Mouse (Mus musculus) lung, postnatal 36 days (tissue): ENCODE measurements at regions not wholly inside any gene's neighbourhood (a gene's known extent, or its start where the extent isn't known, plus 50 kb on each side); places are given as distances from the start of the nearest gene placed in this dataset.

Experiments used
- DNase-seq: peaks from one replicate; pipeline ENCODE4 v3.0.0; 2022; ENCODE audit warnings: mixed read lengths

DNA sequence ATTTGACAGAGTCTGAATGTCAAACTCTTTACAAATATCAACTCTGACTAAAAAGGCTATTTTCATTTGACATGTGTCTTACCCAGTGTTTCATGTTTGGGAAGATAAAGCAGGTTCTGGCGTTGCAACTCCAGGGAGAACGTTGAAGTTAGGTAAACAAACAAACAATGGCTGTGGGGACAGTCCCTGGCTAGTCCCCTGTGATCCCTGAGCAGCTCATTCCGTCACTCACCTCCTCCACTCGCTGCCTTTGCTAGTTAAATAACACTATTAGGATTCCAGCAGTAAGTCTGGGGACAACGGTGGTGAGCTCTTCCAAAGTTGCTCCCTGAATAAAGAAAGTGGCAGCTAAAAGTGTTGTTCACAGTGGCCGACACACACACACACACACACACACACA is 227.8 kb upstream of the Prox1 start:
- no peak for DNase-seq

DNA sequence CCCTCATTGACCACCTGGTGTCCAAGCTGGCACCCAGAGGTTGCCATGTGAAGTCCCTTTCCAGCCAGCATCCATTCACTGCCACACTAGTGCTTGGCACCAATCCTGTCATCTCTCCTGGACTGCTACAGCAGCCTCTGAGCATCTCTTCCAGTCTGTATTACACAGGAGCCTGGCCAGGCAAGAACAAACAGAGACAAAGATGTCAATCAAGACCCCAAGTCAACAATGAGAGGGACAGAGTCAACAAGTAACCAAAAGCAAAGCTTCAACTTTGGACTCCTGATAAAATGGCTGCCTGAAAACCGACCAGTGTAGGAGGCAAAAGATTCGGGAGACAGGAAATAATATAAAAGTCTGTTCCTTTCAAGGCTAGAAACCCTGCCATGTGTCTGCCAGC is 227.3 kb upstream of the Prox1 start:
- no peak for DNase-seq

DNA sequence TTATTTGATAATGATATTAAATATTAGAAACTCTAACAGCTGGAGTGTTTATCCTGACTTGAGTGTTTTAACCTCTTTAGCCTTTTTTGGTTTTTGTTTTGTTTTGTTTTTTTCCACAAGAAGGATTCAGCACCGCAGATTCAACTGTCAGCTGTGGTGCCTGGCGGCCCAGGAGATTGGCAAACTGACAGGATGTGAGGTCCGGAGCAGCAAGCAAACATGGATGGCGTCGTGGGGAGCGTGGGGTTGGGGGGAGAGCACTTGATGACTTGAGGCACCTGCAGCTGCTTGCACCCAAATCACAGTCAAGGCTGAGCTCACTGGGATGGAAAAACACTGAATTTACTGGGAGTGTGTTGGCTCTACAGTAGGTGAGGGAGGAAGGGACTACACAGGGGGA is 222.5 kb upstream of the Prox1 start:
- DNase-seq = no peak

DNA sequence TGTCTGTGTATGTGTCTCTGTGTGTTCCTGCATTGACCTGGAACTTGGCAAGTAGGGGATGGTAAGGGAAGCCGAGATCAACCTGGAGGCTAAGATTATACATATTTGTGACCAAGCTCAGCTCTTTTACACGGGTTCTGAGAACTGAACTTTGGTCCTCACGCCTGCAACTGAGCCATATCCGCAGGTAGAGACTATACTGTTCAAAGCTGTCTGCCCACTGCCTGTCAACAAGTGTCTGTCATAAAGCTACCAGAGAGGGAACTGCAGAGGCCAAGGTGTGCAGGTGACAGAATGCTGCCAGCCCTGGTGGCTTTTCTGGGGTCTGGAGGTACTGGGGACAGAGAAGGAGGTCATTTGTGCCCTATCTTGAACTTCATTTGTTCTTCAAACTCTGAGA is 218.3 kb upstream of the Prox1 start:
- DNase-seq = no peak

DNA sequence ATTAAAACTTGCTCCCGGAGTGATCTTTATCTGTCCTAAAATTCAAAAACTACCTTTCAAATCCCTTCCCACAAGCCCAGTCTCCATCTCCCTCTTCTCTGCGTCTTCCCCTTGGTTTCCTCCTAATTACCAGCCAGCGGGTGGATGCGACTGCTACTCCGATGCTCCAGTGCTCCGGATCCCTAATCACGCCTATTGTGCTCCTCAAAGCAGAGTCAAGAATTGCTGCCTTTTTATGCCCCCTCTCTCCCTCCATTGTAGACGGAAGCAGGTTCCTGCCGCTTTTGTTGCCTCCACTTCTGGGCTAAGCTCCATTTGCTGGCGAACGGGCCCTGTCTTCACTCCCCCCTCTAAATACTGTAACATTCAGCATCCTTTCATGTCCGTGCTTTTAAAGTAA is 214.0 kb upstream of the Prox1 start:
- DNase-seq = no peak

DNA sequence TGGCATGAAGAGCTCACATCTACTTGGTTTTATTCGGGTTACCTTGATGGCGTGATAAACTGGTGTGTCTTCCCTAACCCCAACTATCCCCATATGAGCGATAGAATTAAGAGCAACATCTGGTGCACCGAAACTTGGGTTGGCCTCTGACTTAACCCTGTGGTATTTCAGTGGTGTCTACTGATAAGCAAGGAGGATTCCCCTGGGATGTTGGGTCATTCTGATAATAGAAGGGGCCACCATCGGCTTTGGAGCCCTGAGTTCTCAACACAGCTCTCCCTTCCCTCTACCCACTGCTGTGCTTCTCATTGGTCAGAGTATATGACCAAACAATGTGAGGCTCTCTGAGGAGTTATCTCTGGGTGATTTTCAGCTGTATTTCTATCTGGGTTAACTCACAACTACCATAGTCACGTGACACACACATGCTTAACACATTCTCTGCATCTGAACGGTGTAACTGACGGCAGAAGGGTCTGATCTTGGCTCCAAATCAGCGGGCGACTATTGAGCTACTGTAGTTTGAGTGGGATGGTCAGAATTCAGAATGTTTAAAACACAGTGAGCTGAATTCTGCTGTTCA is 212.8 kb upstream of the Prox1 start:
- no peak for DNase-seq

DNA sequence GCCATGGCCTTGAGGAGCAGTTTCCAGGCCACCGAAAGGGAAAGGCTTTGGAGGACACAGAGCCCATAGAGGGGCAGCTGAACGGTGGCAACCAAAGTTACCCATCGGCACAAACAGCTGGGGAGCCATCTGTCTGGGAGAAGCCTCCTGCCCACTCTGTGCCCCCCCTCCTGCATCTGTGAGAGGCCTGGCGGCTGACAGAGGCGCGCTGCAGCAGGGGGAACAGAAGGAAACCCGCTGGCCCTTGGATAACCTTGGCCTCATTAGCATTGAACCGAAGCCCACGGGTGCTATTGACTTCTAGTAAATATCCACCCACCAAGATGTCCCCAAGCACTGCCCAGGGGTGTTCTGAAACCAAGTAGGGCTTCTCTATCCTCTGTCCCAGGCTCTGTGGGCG is 209.6 kb upstream of the Prox1 start:
- DNase-seq = no peak

DNA sequence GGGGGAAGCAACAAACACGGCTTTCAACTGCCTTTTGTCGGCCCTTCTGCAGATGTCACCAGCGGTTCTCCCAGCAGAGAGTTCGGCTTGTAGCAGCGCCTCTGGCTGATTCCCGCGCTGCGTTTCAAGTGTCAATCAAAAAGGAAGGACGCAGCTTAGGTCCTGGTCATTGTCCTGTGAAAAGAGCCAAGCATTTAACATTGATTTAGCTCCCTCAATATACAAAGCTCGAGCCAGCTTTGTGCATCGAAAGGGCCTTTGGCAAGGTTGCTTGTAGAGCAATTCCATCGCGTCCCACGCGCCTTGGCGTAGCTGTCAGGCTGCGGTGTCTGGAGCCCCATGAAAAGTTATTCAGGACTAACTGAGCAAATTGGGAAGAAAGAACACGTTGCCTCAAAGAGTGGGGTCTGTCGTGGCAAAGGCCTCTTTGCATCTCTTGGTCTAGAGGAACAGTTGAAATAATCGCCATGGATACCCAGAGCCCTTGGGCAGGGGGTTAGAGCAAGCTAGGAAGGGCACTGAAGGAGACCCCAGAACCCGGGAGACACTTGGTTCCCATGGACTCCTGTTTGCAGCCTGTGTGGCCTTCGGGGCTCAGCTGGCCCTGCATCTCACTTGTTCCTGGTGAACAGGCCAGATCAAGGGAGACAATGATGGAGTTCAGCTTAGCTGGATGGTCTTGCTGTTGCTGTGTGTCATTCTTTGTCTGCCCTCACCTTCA is 204.8 kb upstream of the Prox1 start:
- DNase-seq = no peak

DNA sequence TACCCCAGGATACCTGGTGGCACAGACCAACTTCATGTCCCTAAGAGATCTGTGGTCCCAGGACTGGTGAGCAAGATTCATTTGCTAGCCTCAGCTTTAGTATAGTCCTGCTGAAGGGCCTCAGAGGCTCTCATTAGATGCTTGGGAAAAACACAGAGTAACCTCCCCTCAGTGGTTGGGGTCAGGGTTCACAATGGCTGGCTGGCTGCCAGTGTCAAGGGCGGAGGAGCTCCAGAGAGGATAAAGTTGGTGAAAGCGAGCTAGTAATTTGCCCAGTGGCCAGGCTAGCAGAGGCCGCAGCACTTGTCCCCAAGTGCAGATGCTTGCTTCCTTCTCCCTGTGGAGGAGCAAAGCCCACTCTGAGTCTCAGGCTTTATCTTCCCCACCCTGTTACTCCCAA is 203.8 kb upstream of the Prox1 start:
- DNase-seq = no peak

DNA sequence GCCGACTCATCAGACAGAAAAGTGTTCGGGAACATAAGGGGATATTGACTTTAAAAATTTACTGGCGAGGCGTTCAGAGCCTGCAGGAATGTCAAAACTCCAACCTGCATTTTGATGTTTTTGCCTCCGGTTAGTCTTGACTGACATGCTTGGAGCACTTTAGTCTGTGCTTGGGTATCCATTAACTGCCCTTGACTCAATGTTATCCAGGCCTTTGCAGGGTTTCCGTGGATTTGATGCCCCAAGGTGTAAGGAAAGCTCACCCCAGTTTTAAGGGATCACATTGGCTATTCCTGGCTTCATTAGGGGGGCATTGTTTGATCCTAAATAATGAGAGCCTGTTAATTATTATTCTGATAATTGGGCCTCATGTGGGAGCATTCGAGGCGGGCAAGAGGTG is 196.1 kb upstream of the Prox1 start:
- no peak for DNase-seq

DNA sequence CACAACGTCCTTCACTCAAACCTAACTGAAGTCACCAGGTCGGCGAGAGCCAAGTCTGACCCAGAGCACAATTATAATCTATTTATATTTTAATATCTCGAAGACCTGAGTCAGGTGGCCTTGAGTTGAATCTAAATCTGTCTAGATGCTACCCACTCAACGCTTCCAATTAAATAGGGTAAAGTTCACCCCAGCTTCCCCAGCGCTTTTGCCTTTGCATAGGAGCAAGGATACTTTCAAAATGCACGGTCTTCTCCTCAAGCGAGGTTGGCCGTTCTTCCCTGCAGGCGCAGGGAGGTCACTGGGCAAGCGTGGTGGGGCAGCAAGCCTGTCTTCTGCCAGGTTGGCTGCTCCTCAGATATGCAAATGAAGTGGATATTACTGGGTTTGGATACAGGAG is 194.6 kb upstream of the Prox1 start:
- DNase-seq = no peak

DNA sequence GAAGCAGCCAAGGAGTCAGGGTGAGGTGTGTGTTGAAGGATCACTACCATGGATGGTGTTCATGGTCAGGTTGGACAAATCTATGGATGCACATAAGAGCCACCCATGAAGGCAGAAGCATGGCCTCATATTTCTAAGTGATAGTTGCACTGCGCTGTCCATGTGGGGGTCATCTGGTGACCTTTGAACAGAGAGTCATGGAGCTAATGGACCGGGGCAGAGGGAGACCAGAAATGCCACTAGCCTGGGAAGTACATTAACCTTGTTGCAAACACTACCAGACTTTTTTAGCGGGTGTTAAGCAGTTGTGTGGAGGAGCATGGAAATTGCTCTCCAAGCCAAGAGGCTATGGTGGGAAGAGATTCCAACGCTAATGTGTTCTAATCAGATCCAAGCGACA is 190.1 kb upstream of the Prox1 start:
- DNase-seq = no peak

DNA sequence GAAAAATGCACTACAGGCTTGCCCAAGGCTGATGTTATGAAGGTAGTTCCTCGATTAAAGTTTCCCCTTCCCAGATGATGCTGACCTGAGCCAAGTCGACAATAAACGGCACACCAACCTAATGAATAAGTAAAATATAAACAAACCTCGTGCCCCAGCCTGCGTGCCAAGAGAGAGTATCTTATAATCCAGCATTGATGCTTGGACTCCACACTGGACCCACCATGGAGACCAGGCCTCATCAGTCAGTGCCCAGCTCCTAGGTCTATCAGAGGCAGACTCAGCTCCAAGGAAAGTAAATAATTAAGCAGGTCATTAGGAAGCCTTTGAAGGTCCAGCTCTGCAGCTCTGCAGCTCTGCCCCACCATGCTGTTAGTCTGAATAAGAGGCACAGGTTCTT is 187.3 kb upstream of the Prox1 start:
- DNase-seq = no peak

DNA sequence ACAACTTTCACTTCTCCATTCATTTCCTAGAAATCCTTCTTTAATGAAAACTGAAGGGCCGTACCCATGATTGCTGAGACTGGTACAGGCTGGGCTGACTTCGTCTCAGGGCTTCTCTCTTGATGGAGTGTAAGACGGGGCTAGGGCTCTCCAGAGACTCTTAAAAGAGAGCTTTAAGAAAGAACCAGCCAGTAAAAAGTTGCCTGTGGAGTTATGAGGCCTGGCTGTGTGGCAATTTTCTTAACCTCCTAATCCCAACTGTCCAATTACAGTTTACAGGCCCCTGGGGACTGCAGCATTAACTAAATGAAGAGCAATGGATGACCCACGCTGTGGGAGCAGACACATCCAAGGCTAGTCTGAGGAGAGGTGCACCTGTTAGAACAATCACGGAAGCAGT is 177.1 kb upstream of the Prox1 start:
- no peak for DNase-seq

DNA sequence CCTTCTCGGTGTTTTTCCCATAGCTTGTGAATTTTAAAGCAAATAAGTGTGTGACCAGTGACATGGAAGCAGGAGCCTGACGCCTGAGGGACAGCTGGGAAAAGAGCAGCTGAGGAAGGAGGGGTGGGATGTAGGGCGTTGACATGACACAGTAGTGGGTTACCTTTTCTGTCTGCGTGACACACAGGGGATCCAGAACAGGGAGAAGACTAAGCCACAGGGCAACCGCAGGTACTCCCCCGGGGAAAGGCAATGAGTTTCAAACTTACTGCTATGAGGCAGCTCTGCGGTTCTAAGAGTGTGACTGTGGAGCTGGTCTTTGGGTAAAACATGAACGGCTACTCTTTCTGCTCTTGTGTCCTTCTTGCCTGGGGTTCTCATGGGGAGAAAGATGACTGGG is 170.2 kb upstream of the Prox1 start:
- no peak for DNase-seq

DNA sequence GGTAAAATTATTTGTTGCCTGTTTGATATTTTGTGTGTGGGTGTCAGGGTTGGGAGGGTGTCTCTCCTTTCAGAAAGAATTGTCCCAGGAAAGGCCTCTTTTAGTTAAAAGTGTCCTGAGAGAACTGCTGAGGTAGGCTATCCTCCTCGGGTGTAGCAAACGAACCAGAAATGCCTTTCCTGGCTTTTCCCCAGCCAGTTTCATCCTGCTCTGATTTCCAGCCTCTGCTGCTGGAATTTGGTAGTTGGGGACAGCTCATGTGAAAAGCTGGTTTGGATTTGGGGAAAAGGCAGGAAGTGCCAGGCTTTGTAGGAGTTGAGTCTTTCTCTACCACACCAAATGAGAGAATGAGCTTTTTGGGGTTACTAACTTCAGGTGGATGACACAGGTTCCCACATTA is 164.0 kb upstream of the Prox1 start:
- no peak for DNase-seq

DNA sequence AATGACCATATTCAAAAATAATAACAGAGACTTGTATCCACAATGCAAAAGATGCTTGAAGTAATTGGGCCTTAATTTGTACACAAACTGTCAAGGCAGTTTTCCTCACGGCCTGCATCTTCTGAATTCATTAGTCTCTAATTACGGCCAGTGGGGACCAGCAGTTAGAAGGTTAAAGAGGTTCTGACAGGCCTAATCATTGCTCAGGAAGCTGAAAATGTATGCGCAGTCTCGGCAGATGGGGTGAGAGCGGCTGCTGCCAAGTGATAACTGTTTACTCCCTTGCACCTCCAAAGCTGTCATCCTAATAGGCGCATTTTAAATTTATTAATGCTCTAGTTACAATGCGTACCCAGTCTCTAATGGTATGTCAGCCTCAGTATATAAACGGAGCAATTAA is 163.5 kb upstream of the Prox1 start:
- no peak for DNase-seq

DNA sequence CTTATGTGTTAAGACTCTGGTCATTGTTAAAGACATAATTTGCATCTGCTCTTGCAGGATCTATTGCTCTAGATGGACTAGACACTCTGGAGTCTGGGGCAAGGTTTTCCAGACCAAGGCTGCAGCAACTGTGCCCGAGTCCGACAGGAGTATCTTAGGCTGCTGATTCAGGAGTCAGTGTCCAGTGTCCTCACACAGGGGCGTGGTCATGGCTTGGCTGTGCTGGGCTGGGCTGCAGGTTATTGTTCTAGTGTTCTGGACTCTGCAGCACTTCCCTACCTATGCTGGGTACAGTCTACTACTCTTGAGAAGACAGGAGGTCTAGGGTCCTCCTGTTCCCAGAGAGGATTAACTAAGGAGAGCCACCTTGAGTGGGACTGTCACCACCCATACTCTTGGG is 161.5 kb upstream of the Prox1 start:
- DNase-seq = no peak

DNA sequence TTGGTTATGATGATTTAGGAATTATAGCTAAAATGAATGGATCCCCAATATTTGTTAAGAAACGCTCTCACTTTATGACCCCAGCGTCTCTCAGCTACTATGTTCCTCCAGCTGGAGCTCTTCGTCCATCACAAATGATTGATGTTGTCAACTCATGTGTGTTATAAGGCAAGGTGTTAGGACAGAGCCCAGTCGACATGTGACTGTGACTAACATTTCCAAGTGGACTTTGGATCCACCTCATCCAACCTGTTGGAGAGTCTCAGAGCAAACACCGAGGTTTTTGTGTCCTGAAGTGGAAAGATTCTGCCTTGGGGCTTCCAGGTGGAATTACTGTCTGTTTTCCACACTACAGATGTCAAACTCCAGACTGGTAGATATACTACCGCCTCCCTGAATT is 154.0 kb upstream of the Prox1 start:
- no peak for DNase-seq

DNA sequence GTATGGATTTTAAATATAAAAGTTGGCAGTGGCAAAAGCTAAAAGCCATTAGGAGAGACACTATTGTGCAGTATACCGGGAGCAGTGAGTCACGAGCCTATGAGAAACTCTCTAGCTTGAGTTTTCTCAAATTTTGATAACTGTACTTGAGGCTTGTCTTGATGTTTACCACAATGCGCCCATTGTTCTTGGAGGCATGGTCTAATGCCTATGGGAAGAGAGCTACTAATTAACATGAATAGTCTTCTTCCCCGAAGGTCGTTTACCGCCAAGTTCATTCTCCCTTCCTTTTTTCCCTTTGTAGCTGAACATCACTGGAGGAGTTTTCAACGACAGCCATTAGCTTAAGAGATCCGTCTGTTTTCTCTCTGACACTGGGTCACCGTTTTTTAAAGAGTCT is 153.2 kb upstream of the Prox1 start:
- no peak for DNase-seq

DNA sequence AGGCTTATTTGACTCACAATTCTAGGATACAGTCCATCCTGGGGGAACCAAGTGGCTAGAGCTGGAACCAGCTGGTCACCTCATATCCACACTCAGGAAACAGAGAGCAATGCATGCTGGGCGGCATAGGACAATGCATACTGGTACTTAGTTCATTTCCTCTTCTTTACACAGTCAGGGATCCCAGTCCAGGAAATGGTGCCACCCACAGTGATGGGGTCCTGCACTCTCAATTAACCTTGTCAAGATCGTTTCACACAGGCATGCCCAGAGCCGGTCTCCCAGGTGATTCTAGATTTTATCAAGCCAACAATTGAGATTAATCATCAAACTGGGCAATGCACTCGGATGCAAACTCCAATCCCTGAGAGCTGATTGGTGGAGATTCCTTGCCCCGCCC is 145.7 kb upstream of the Prox1 start:
- DNase-seq = no peak

DNA sequence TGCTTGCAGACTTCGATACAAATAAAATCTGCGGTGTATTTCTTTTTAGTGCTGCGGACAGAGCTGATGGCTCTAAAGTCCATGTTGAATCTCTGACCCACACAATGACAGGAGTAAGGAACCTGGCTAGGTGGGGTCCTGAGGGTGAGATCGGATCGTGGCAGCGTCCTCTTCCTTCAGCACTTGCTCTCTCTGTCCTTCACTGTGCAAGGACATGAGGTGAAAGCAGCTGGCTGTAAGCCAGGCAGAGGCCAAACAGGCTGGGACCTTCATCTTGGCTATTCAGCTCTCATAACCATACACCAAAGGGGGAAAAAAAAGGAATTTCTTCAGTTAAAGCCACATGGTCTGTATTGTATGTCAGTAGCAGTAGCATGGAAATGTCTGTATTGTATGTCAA is 139.3 kb upstream of the Prox1 start:
- DNase-seq = no peak

DNA sequence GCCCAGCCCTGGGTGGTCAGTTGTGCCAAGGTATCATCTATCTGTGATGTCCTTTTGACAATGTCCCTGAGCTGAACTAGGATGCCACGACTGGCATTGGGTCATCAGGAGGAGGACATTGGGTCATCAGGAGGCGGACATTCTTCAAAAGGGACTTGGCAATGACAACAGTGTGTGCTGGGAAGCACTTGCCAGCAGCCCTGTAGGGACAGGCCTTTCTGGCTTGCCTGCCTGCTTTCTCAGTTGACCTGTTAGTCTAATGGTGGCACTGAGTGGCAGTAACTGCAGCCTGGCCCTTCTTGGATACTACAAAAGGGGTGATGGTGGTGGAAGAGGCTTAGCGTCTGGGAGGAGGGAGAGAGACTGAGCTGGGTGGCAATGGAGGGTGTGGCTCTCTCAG is 137.2 kb upstream of the Prox1 start:
- DNase-seq = no peak

DNA sequence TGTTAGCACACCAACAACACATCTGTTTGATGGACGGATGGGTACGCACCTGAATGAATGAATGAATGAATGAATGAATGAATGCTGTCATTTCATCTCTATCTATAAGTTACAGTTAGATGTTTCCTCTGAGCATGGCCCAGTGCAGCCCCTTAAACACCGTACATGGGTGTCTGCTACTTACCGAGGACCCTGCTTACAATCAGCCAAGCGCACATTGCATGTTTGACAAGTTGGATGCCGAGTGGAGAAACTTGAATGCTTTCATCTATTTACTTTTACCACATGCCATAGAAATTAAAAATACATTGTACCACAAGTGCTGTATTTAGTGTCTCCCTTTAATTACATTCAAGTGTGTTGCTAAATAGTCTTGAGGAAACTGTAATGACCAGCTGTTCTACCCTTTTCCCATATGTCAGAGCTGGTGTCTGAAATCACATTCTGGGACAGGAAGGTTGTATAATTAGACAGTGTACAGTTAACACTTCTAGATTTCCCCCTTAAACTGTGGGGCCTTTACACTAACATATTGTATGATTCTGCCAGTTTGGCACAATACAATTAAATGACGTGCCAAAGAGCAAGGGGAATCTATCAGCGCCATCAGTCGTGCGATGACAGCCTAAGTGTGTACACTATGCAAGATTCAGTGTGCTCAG is 127.3 kb upstream of the Prox1 start:
- no peak for DNase-seq

DNA sequence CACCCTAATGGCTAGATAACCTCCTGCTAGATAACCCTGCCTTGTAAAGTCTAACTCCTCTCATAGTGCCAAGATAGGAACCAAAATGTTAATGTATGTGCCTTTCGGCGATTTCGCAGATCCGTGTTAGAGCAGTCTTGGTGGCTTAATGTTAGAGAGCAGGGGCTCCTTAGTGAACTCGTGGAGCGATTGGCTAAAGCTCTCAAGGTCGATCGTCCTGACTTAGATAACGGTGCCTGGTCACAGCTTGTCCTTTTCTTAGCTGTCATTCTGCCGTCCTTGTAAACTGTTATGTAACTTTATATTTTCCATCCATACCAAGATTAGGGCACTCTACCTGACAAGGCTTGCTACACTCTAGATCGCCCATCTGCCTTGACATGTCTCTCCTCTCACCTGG is 119.5 kb upstream of the Prox1 start:
- no peak for DNase-seq
